Mouse (Mus musculus): ENCODE results near the gene Mgarp.

GRCm38 (mm10) chr3:51413276-51413675, 16.7 kb upstream of the Mgarp start:
- TF ChIP-seq POLR2A (IDR thresholded peaks at IDR 0.05; ENCODE audit: control insufficient read depth, extremely low read depth, insufficient read depth, low read length, poor library complexity) (no peak), CTCF (IDR thresholded peaks at IDR 0.05; ENCODE audit: borderline replicate concordance, control insufficient read depth, extremely low read depth, insufficient read depth, low read length, poor library complexity) (no peak)

Data from thymus, adult 2 months (tissue).